Mouse (Mus musculus): ENCODE data around the gene Rtf1.
A peak's percentile ranks its signal among the peaks of the same experiment; 100 is the strongest.
"Not testable (repeated sequence)": the region's sequence is repeated elsewhere in the genome, so short reads cannot be mapped to it uniquely, and the experiment has no call there.

The Rtf1 gene

GRCm38 (mm10) chr2:119674525-119675214 lies at the start of gene Rtf1:
Rtf1 (plus strand) TSS chr2:119675068.
- DNase-seq: peak; percentile 99

GRCm38 (mm10) chr2:119636781-119637180 lies 38.1 kb upstream of the Rtf1 start:
- no peak for DNase-seq

GRCm38 (mm10) chr2:119641214-119641912 lies 33.5 kb upstream of the Rtf1 start:
- DNase-seq: no peak

GRCm38 (mm10) chr2:119644254-119644653 lies 30.6 kb upstream of the Rtf1 start:
- no peak for DNase-seq

GRCm38 (mm10) chr2:119662220-119663182 lies 12.4 kb upstream of the Rtf1 start, which contains the start of gene Ndufaf1:
Ndufaf1 (minus strand) TSS chr2:119662827.
- peak; percentile 86 for DNase-seq

GRCm38 (mm10) chr2:119665744-119666143 lies 9.1 kb upstream of the Rtf1 start:
- DNase-seq: not testable (repeated sequence)

- peak; percentile 37 for DNase-seq
Observed at GRCm38 (mm10) chr2:119669010-119669409, 5.9 kb upstream of the Rtf1 start.

GRCm38 (mm10) chr2:119675215-119675784 lies 432 bp downstream of the Rtf1 start:
- DNase-seq: no peak

- peak; percentile 27 for DNase-seq
Observed at GRCm38 (mm10) chr2:119675831-119676230, 963 bp downstream of the Rtf1 start.

GRCm38 (mm10) chr2:119683706-119684105 lies 8.8 kb downstream of the Rtf1 start:
- no peak for DNase-seq

- DNase-seq: no peak
Observed at GRCm38 (mm10) chr2:119692003-119692701, 17.3 kb downstream of the Rtf1 start.

GRCm38 (mm10) chr2:119694826-119695225 lies 20.0 kb downstream of the Rtf1 start:
- no peak for DNase-seq

GRCm38 (mm10) chr2:119696111-119696510 lies 21.2 kb downstream of the Rtf1 start:
- no peak for DNase-seq

- no peak for DNase-seq
Observed at GRCm38 (mm10) chr2:119698472-119698871, 23.6 kb downstream of the Rtf1 start.

- no peak for DNase-seq
Observed at GRCm38 (mm10) chr2:119699962-119700361, 25.1 kb downstream of the Rtf1 start.

- DNase-seq: no peak
Observed at GRCm38 (mm10) chr2:119703171-119703570, 28.3 kb downstream of the Rtf1 start.

GRCm38 (mm10) chr2:119707676-119708075 lies 32.8 kb downstream of the Rtf1 start:
- DNase-seq: no peak

- no peak for DNase-seq
Observed at GRCm38 (mm10) chr2:119710011-119710410, 35.1 kb downstream of the Rtf1 start.

GRCm38 (mm10) chr2:119715868-119716267 lies 41.0 kb downstream of the Rtf1 start:
- not testable (repeated sequence) for DNase-seq

GRCm38 (mm10) chr2:119721070-119721469 lies 46.2 kb downstream of the Rtf1 start:
- DNase-seq: no peak

- DNase-seq: no peak
Observed at GRCm38 (mm10) chr2:119727762-119728416, 53.0 kb downstream of the Rtf1 start.

GRCm38 (mm10) chr2:119730735-119731134 lies 55.9 kb downstream of the Rtf1 start:
- no peak for DNase-seq
